Comparison of ENCODE assay signal across 8 mouse cellular contexts in the genomic region with DNA sequence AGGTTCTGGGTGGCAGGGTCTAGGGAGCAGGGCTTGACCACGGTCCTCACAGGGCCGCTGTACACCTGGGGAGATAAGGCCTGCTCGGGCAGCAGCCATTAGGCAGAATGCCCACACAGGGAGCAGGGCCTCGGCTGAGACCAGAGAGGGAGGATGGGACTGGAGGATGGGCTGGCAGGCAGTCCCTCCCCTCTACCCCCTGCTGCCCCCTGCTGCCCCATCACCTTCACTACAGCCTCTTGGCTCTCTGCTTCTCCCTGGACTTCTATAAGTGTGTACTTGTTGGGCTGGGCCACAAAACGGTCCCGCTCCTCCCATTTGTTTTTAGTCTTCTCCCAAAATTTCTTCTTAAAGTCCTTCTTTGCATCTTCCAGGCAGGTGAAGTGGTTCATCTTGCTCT. TPM values are rescaled to one million over a fixed set of nuclear protein-coding genes. Genes with fewer than 3 reads are reported as not detected.
DNase-seq lines count a peak whose midpoint lies in the region; ATAC-seq and TF ChIP-seq lines count a peak whose summit lies in the region.

No protein-coding gene starts in this region.

- H3K27ac ChIP-seq in layer of hippocampus, adult 2 months, result peak overlapping the region; percentile 63
- H3K27ac ChIP-seq in forebrain, embryonic 12.5 days, result no peak overlapping the region
- H3K27ac ChIP-seq in limb, embryonic 13.5 days, result no peak overlapping the region

- ATAC-seq in forebrain, embryonic 12.5 days (ENCODE audit: low FRiP score), result peak; percentile 15; the same call in 1 of the 2 replicates
- peak; percentile 20 to 39; a peak in 1 of 4 replicates for ATAC-seq in hematopoietic stem cell, adult 5-6 weeks (replicated peaks in 1 of 2; ENCODE audit: insufficient read depth in 1 of 2, low FRiP score in 2 of 2, low TSS enrichment in 1 of 2, low read depth in 1 of 2, poor library complexity in 2 of 2, severe bottlenecking in 2 of 2)
- no peak; the same call in 1 of the 2 replicates for ATAC-seq in limb, embryonic 13.5 days (ENCODE audit: low FRiP score, low read depth)

- no peak overlapping the region for H3K4me3 ChIP-seq in layer of hippocampus, adult 2 months
- no peak overlapping the region; the same call in 1 of the 2 replicates for H3K4me3 ChIP-seq in forebrain, embryonic 12.5 days (replicated peaks)
- H3K4me3 ChIP-seq in limb, embryonic 13.5 days, result no peak overlapping the region

- 1% methylated on average over 6 of the region's 6 CpGs for WGBS in forebrain, embryonic 12.5 days
- WGBS in limb, embryonic 13.5 days, result 12% methylated on average over 6 of the region's 6 CpGs

- peak; percentile 80 for TF ChIP-seq CTCF in layer of hippocampus, adult 2 months (conservative IDR thresholded peaks at IDR 0.05)

- H3K4me1 ChIP-seq in forebrain, embryonic 12.5 days, result peaks cover 42% of the 10 kb centered on the region
- peaks cover 39% of the 10 kb centered on the region for H3K4me1 ChIP-seq in limb, embryonic 13.5 days

- H3K27me3 ChIP-seq in forebrain, embryonic 12.5 days, result peaks cover 14% of the 10 kb centered on the region; the same call in 1 of the 2 replicates
- H3K27me3 ChIP-seq in limb, embryonic 13.5 days, result no peaks in the 10 kb centered on the region

- peak; percentile 34 to 70 for DNase-seq in layer of hippocampus, adult 2 months (ENCODE audit: low spot score in 2 of 2)
- DNase-seq in layer of hippocampus, postnatal 14 days (ENCODE audit: low spot score in 2 of 2), result no peak
- DNase-seq in brain, adult 2 months (ENCODE audit: low read depth, low spot score), result peak; percentile 89
- peak; percentile 60 to 71 for DNase-seq in natural killer cell, adult 2 months (ENCODE audit: low spot score in 2 of 2)
- peak; percentile 87 for DNase-seq in testis, postnatal 10 days (ENCODE audit: low spot score)

- H3K9me3 ChIP-seq in forebrain, embryonic 12.5 days, result no peaks in the 10 kb centered on the region
- no peaks in the 10 kb centered on the region for H3K9me3 ChIP-seq in limb, embryonic 13.5 days

- H3K36me3 ChIP-seq in forebrain, embryonic 12.5 days (replicated peaks), result no peaks in the 10 kb centered on the region
- H3K36me3 ChIP-seq in limb, embryonic 13.5 days, result peaks cover 4% of the 10 kb centered on the region; the same call in 1 of the 2 replicates

- peak overlapping the region; percentile 45; the same call in 1 of the 2 replicates for H3K9ac ChIP-seq in forebrain, embryonic 12.5 days
- peak overlapping the region; percentile 55; the same call in 1 of the 2 replicates for H3K9ac ChIP-seq in limb, embryonic 13.5 days

- H3K4me2 ChIP-seq in forebrain, embryonic 12.5 days, result peak overlapping the region; percentile 8; the same call in 1 of the 2 replicates
- peak overlapping the region; percentile 35 for H3K4me2 ChIP-seq in limb, embryonic 13.5 days (replicated peaks)

RNA-seq across cellular contexts. Expression of a gene that starts 1.3 kb away (rescaled TPM):
- total RNA-seq in layer of hippocampus, adult 2 months (2021), result 10 to 100 TPM; 35.4 to 36.6 TPM
- total RNA-seq in layer of hippocampus, postnatal 14 days (2021), result 10 to 100 TPM; 31.5 to 37.0 TPM
- 52.3 and 56.0 TPM in 2 replicates for polyA plus RNA-seq in forebrain, embryonic 12.5 days (2016; fragmentation: Nextera tagmentation; extraction: Ambion mirVana)
- total RNA-seq in hematopoietic stem cell, adult 5-6 weeks (2017), result 42.6 and 43.1 TPM in 2 replicates
- polyA plus RNA-seq in limb, embryonic 13.5 days (2015; fragmentation: Nextera tagmentation; extraction: Ambion mirVana), result 49.0 and 50.2 TPM in 2 replicates

RNA-seq across cellular contexts. Expression of a gene that starts 2.3 kb away (rescaled TPM):
- total RNA-seq in layer of hippocampus, adult 2 months (2021), result 1 to 10 TPM; 3.0 to 3.7 TPM
- total RNA-seq in layer of hippocampus, postnatal 14 days (2021), result 1 to 10 TPM; 3.2 to 5.1 TPM
- polyA plus RNA-seq in forebrain, embryonic 12.5 days (2016; fragmentation: Nextera tagmentation; extraction: Ambion mirVana), result 0.83 and 1.3 TPM in 2 replicates
- 25.2 and 29.7 TPM in 2 replicates for total RNA-seq in hematopoietic stem cell, adult 5-6 weeks (2017)
- 2.9 and 3.7 TPM in 2 replicates for polyA plus RNA-seq in limb, embryonic 13.5 days (2015; fragmentation: Nextera tagmentation; extraction: Ambion mirVana)

RNA-seq across cellular contexts. Expression of a gene that starts 8.7 kb away (rescaled TPM):
- total RNA-seq in layer of hippocampus, adult 2 months (2021), result 10 to 100 TPM; 11.6 to 12.4 TPM
- total RNA-seq in layer of hippocampus, postnatal 14 days (2021), result 1 to 10 TPM; 7.1 to 7.4 TPM
- polyA plus RNA-seq in forebrain, embryonic 12.5 days (2016; fragmentation: Nextera tagmentation; extraction: Ambion mirVana), result 0.26 and 0.55 TPM in 2 replicates
- not detected in 2 replicates for total RNA-seq in hematopoietic stem cell, adult 5-6 weeks (2017)
- polyA plus RNA-seq in limb, embryonic 13.5 days (2015; fragmentation: Nextera tagmentation; extraction: Ambion mirVana), result 0.57 and 1.0 TPM in 2 replicates

RNA-seq across cellular contexts. Expression of a gene that starts 21.4 kb away (rescaled TPM):
- 100 to 1,000 TPM; 187 to 205 TPM for total RNA-seq in layer of hippocampus, adult 2 months (2021)
- 100 to 1,000 TPM; 181 to 195 TPM for total RNA-seq in layer of hippocampus, postnatal 14 days (2021)
- polyA plus RNA-seq in forebrain, embryonic 12.5 days (2016; fragmentation: Nextera tagmentation; extraction: Ambion mirVana), result 299 and 311 TPM in 2 replicates
- total RNA-seq in hematopoietic stem cell, adult 5-6 weeks (2017), result 2.1 and 3.3 TPM in 2 replicates
- 129 and 137 TPM in 2 replicates for polyA plus RNA-seq in limb, embryonic 13.5 days (2015; fragmentation: Nextera tagmentation; extraction: Ambion mirVana)

RNA-seq across cellular contexts. Expression of a gene that starts 25.3 kb away (rescaled TPM):
- not detected for total RNA-seq in layer of hippocampus, adult 2 months (2021)
- total RNA-seq in layer of hippocampus, postnatal 14 days (2021), result not detected
- not detected in 2 replicates for polyA plus RNA-seq in forebrain, embryonic 12.5 days (2016; fragmentation: Nextera tagmentation; extraction: Ambion mirVana)
- not detected in 2 replicates for total RNA-seq in hematopoietic stem cell, adult 5-6 weeks (2017)
- polyA plus RNA-seq in limb, embryonic 13.5 days (2015; fragmentation: Nextera tagmentation; extraction: Ambion mirVana), result not detected in 2 replicates

Comparison
In these comparisons a context has a peak if more than half of its experiments do, and no peak if none do; other contexts are left out.
1. DNase-seq: peak in layer of hippocampus, adult 2 months (2 of 2), brain, adult 2 months (single experiment), natural killer cell, adult 2 months (2 of 2) and testis, postnatal 10 days (single experiment); none in layer of hippocampus, postnatal 14 days (0 of 2).